Mouse (Mus musculus) MEL-GATA-1-ER (cell line): Measurements from ENCODE around the gene Olfr57.
"Not testable (repeated sequence)": the region's sequence is repeated elsewhere in the genome, so short reads cannot be mapped to it uniquely, and the experiment has no call there.

Source experiments
- DNase-seq: peaks from one replicate; pipeline ENCODE4 v3.0.0-alpha.2; 2012; ENCODE audit warnings: low read depth; ENCODE audit errors: extremely low read depth

Gene Olfr57

GRCm38 (mm10) chr10:79028441-79028840, at the start of gene Olfr57:
TSS of gene Olfr57 (plus strand) at chr10:79028741.
- no peak for DNase-seq

GRCm38 (mm10) chr10:78980750-78981149, 47.8 kb upstream of the Olfr57 start, which contains the start of gene Olfr1352:
TSS of gene Olfr1352 (plus strand) at chr10:78981050.
- no peak for DNase-seq

- DNase-seq: no peak
Measured at GRCm38 (mm10) chr10:79012172-79012571, 16.4 kb upstream of the Olfr57 start, which contains the start of gene Olfr1351. TSS of gene Olfr1351 (plus strand) at chr10:79012472.

DNA sequence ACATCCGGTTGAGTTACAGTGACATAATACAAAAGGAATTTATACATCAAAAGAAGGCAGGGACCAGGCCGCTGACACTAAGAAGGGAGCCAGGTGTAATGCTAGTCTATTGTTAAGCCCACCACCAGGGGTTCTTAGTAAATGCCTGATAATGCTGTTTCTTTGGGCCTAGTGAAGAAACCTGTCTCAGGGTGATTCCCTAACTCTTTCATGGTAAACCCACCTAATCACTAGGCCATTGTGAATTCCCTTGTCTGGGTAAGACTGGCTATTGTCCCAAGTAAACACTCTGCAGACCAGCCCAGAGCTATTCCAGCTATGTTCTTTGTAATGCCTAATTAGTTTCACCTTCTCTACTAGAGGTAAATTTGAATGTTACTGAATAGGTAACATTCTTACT, 13.9 kb downstream of the Olfr57 start:
- DNase-seq: not testable (repeated sequence)

- DNase-seq: not testable (repeated sequence)
Measured at GRCm38 (mm10) chr10:79057370-79057769, 28.8 kb downstream of the Olfr57 start.
